ENCODE assay signal across 8 mouse cellular contexts in the genomic region with DNA sequence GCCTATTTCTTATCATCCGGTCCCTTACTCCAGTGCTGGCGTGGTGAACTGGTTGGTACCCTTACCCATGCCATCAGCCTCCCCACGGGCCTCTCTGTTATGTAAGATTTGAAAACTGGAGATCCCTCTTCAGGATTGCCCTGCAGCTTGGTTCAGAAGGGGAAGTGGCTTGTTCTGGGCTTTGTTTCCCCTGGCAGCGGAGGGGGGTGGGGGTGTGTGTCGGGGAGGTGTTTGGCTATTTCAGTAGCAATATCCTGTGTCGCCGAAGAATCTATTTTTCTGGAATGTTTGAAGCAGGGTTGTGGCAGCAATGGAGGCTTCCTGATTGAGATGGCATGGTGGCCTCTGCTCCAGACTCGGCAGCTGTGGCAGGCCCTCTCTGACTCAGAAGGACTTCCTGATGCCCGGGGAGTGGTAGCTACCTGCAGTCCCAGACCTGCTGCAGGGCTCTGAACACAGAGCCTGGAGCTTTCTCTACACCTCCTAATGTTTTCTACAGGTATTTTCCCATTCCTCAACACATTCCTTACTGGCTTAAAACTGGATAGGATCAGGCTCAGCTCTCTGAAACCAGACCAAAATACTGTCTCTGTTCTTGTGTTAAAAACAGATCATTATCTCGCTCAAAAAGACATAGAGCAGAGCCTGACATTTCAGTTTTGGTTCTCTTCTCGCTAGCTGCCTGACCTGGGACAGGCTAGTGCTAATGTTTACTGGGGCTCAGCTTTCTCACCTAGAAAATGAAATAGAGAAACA.
DNase-seq lines count a peak whose midpoint lies in the region; ATAC-seq lines count a peak whose summit lies in the region.

No protein-coding gene starts in this region.

- H3K9me3 ChIP-seq in neural tube, embryonic 13.5 days = no peaks in the 10 kb centered on the region
- H3K9me3 ChIP-seq in heart, embryonic 13.5 days = no peaks in the 10 kb centered on the region
- H3K9me3 ChIP-seq in limb, embryonic 15.5 days = no peaks in the 10 kb centered on the region
- no peaks in the 10 kb centered on the region for H3K9me3 ChIP-seq in midbrain, embryonic 15.5 days

- DNase-seq in neural tube, embryonic 10.5 days (ENCODE audit: extremely low spot score, low spot score) = no peak
- peak; percentile 84 for DNase-seq in thymus, postnatal 14 days
- no peak for DNase-seq in gastrocnemius, postnatal 36 days
- no peak for DNase-seq in layer of hippocampus, postnatal 10 days (ENCODE audit: low spot score in 2 of 2)

- peaks cover 55% of the 10 kb centered on the region for H3K4me1 ChIP-seq in neural tube, embryonic 13.5 days (replicated peaks)
- H3K4me1 ChIP-seq in heart, embryonic 13.5 days = peaks cover 69% of the 10 kb centered on the region
- peaks cover 29% of the 10 kb centered on the region for H3K4me1 ChIP-seq in limb, embryonic 15.5 days
- peaks cover 41% of the 10 kb centered on the region for H3K4me1 ChIP-seq in midbrain, embryonic 15.5 days

- H3K27ac ChIP-seq in neural tube, embryonic 13.5 days (replicated peaks) = peak overlapping the region; percentile 50
- peak overlapping the region; percentile 75 for H3K27ac ChIP-seq in heart, embryonic 13.5 days (replicated peaks)
- H3K27ac ChIP-seq in limb, embryonic 15.5 days = peak overlapping the region; percentile 75
- H3K27ac ChIP-seq in midbrain, embryonic 15.5 days = peak overlapping the region; percentile 34

- ATAC-seq in neural tube, embryonic 13.5 days (ENCODE audit: low read depth) = no peak
- no peak for ATAC-seq in heart, embryonic 13.5 days (ENCODE audit: extremely low read depth, insufficient number of reproducible peaks, low FRiP score, low TSS enrichment)
- no peak for ATAC-seq in limb, embryonic 15.5 days (ENCODE audit: insufficient number of reproducible peaks, low FRiP score, low TSS enrichment, low read depth)
- ATAC-seq in midbrain, embryonic 15.5 days (replicated peaks) = no peak

- H3K4me3 ChIP-seq in neural tube, embryonic 13.5 days = no peak overlapping the region
- H3K4me3 ChIP-seq in heart, embryonic 13.5 days = no peak overlapping the region
- H3K4me3 ChIP-seq in limb, embryonic 15.5 days = no peak overlapping the region
- no peak overlapping the region for H3K4me3 ChIP-seq in midbrain, embryonic 15.5 days

- H3K36me3 ChIP-seq in neural tube, embryonic 13.5 days = no peaks in the 10 kb centered on the region
- H3K36me3 ChIP-seq in heart, embryonic 13.5 days = peaks cover 13% of the 10 kb centered on the region; the same call in 1 of the 2 replicates
- H3K36me3 ChIP-seq in limb, embryonic 15.5 days = no peaks in the 10 kb centered on the region
- no peaks in the 10 kb centered on the region for H3K36me3 ChIP-seq in midbrain, embryonic 15.5 days (replicated peaks)

- intact Hi-C loops in gastrocnemius, postnatal 36 days (cut with DNase I) = loop anchor here (5.0 kb wide), 1 partner anchor 47 kb away; no protein-coding TSS in a partner anchor

- H3K9ac ChIP-seq in neural tube, embryonic 13.5 days = no peak overlapping the region
- H3K9ac ChIP-seq in heart, embryonic 13.5 days = peak overlapping the region; percentile 63; the same call in 1 of the 2 replicates
- no peak overlapping the region for H3K9ac ChIP-seq in limb, embryonic 15.5 days
- H3K9ac ChIP-seq in midbrain, embryonic 15.5 days = no peak overlapping the region

- no peaks in the 10 kb centered on the region for H3K27me3 ChIP-seq in neural tube, embryonic 13.5 days
- no peaks in the 10 kb centered on the region for H3K27me3 ChIP-seq in heart, embryonic 13.5 days (replicated peaks)
- H3K27me3 ChIP-seq in limb, embryonic 15.5 days = no peaks in the 10 kb centered on the region
- H3K27me3 ChIP-seq in midbrain, embryonic 15.5 days (replicated peaks) = no peaks in the 10 kb centered on the region

- 81% methylated on average over 11 of the region's 11 CpGs for WGBS in neural tube, embryonic 13.5 days
- 27% methylated on average over 11 of the region's 11 CpGs for WGBS in heart, embryonic 13.5 days
- WGBS in limb, embryonic 15.5 days = 56% methylated on average over 11 of the region's 11 CpGs
- 74% methylated on average over 11 of the region's 11 CpGs for WGBS in midbrain, embryonic 15.5 days

- H3K4me2 ChIP-seq in neural tube, embryonic 13.5 days = no peak overlapping the region
- H3K4me2 ChIP-seq in heart, embryonic 13.5 days = peak overlapping the region; percentile 16
- no peak overlapping the region for H3K4me2 ChIP-seq in limb, embryonic 15.5 days
- no peak overlapping the region for H3K4me2 ChIP-seq in midbrain, embryonic 15.5 days
